18 mouse cellular contexts compared by ENCODE assay signal in the genomic region with DNA sequence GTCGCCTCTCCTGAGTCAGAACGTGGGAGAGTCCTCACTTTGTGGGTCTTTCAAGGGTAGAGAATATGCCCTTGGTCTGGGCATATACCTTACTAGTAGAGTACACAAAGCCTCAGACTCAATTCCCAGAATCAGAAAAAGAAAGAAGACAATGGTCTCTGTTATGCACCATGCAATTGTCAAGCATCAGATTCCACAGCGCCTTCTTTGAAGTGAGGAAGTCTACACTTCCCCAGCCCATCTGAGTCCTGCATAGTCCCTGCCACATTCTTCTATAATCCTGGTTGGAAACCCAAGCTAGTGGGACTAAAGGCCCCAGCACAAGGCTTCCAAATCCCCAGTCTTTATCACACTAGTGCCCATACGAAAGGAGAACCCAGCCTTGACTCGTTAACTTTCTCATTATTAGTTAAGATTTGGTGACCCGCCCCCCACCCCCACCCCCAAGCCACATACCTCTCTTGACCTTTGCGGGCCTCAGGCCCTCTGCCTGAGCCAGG. TPM values are rescaled to one million over a fixed set of nuclear protein-coding genes. Genes with fewer than 3 reads are reported as not detected.
"Had no signal": no experiment of that assay in that cellular context is flagged by ENCODE, and none has a peak within 500 bp of the region (broad histone marks: within the 10 kb centered on the region; RNA-seq: fewer than 3 reads in every experiment).

No protein-coding gene starts in this region.

- H3K27me3 ChIP-seq: liver, embryonic 15.5 days; lung, embryonic 15.5 days; megakaryocyte, embryonic 14.5 days; midbrain, embryonic 12.5 days; midbrain, embryonic 15.5 days; neural tube, embryonic 12.5 days; stomach, embryonic 15.5 days had no signal

- DNase-seq: liver, postnatal 0 days; lung, adult 2 months; lung, postnatal 14 days; lung, postnatal 36 days; right cerebral cortex, postnatal 14 days; thymus, adult 2 months; thymus, postnatal 25 days had no signal

- H3K9me3 ChIP-seq: liver, embryonic 15.5 days; lung, embryonic 15.5 days; megakaryocyte, embryonic 14.5 days; midbrain, embryonic 12.5 days; midbrain, embryonic 15.5 days; neural tube, embryonic 12.5 days; stomach, embryonic 15.5 days had no signal

- H3K9ac ChIP-seq: liver, embryonic 15.5 days; liver, postnatal 0 days; lung, embryonic 15.5 days; midbrain, embryonic 12.5 days; midbrain, embryonic 15.5 days; neural tube, embryonic 12.5 days; stomach, embryonic 15.5 days had no signal

- H3K4me3 ChIP-seq: liver, embryonic 15.5 days; lung, embryonic 15.5 days; megakaryocyte, embryonic 14.5 days; midbrain, embryonic 12.5 days; midbrain, embryonic 15.5 days; neural tube, embryonic 12.5 days; stomach, embryonic 15.5 days had no signal

- H3K4me2 ChIP-seq: liver, embryonic 15.5 days; lung, embryonic 15.5 days; midbrain, embryonic 12.5 days; midbrain, embryonic 15.5 days; neural tube, embryonic 12.5 days; stomach, embryonic 15.5 days had no signal

- ATAC-seq: liver, postnatal 0 days; lung, postnatal 0 days; midbrain, embryonic 15.5 days had no signal

- H3K4me1 ChIP-seq: neural tube, embryonic 12.5 days had no signal

- H3K27ac ChIP-seq: liver, embryonic 15.5 days; lung, embryonic 15.5 days; macrophage; midbrain, embryonic 12.5 days; midbrain, embryonic 15.5 days; neural tube, embryonic 12.5 days; stomach, embryonic 15.5 days; stomach, postnatal 0 days had no signal

- H3K36me3 ChIP-seq: liver, embryonic 15.5 days; lung, embryonic 15.5 days; midbrain, embryonic 12.5 days; midbrain, embryonic 15.5 days; neural tube, embryonic 12.5 days; stomach, embryonic 15.5 days had no signal

RNA-seq across cellular contexts. Expression of a gene that starts 0.7 kb away (rescaled TPM):
- total RNA-seq: megakaryocyte progenitor cell, adult 5-6 weeks had no signal
